Mouse (Mus musculus) bone marrow, adult 2 months (tissue): ENCODE measurements at regions not wholly inside any gene's neighbourhood (a gene's known extent, or its start where the extent isn't known, plus 50 kb on each side); places are given as distances from the start of the nearest gene placed in this dataset.

Source experiments
- CTCF ChIP-seq: fragments of 200-500 bp; IDR thresholded peaks from 2 replicates; pipeline ENCODE4 v1.5.1; 2011; ENCODE audit warnings: low read length, control low read depth; ENCODE audit not compliant: control insufficient read depth, insufficient read depth
- POLR2A ChIP-seq: fragments of 200-500 bp; IDR thresholded peaks from 2 replicates; pipeline ENCODE4 v1.6.1; 2011; ENCODE audit warnings: low read depth, mild to moderate bottlenecking, control low read depth, low read length, borderline replicate concordance; ENCODE audit not compliant: control insufficient read depth

- TF ChIP-seq CTCF (no peak), POLR2A (no peak)
These were observed 150.5 kb downstream of the Bcl2l11 start for GRCm38 (mm10) chr2:128276337-128276736.
